Mouse (Mus musculus) layer of hippocampus, adult 11-12 months (tissue): ENCODE data around the gene Tmem269.
A peak's percentile ranks its signal among the peaks of the same experiment; 100 is the strongest.

Experiments
- DNase-seq: peaks from one replicate; pipeline ENCODE4 v3.0.0; 2022; ENCODE audit warnings: low spot score

Gene Tmem269

GRCm38 (mm10) chr4:119180133-119180707 lies 37.8 kb downstream of the Tmem269 start:
- DNase-seq = no peak

- DNase-seq = no peak
Measured at GRCm38 (mm10) chr4:119178331-119178730, 39.7 kb downstream of the Tmem269 start.

- peak; percentile 36 for DNase-seq
Measured at GRCm38 (mm10) chr4:119177702-119178101, 40.3 kb downstream of the Tmem269 start.

GRCm38 (mm10) chr4:119173851-119174453 lies 44.1 kb downstream of the Tmem269 start, which contains the start of gene Zfp691:
Gene Zfp691, minus strand, starts transcription at chr4:119174195.
- peak; percentile 97 for DNase-seq

GRCm38 (mm10) chr4:119172919-119173650 lies 44.9 kb downstream of the Tmem269 start:
- no peak for DNase-seq

GRCm38 (mm10) chr4:119167663-119168062 lies 50.4 kb downstream of the Tmem269 start:
- DNase-seq = peak; percentile 91

- DNase-seq = no peak
Measured at GRCm38 (mm10) chr4:119167068-119167467, 50.9 kb downstream of the Tmem269 start.

- DNase-seq = no peak
Measured at GRCm38 (mm10) chr4:119165916-119166315, 52.1 kb downstream of the Tmem269 start.

GRCm38 (mm10) chr4:119162990-119163389 lies 55.0 kb downstream of the Tmem269 start:
- DNase-seq = no peak

- DNase-seq = no peak
Measured at GRCm38 (mm10) chr4:119161358-119161757, 56.7 kb downstream of the Tmem269 start.

GRCm38 (mm10) chr4:119157891-119158290 lies 60.1 kb downstream of the Tmem269 start:
- DNase-seq = no peak

- peak; percentile 73 for DNase-seq
Measured at GRCm38 (mm10) chr4:119157186-119157585, 60.8 kb downstream of the Tmem269 start.
